Mouse (Mus musculus) hindbrain, embryonic 10.5 days (tissue): ENCODE results near the gene Tmem160. TPM values are rescaled to one million over a fixed set of nuclear protein-coding genes. Genes with fewer than 3 reads are reported as not detected.
A peak's percentile ranks its signal among the peaks of the same experiment; 100 is the strongest.

ENCODE experiments used
- DNase-seq: peaks from one replicate; pipeline ENCODE4 v3.0.0-alpha.2; 2017; ENCODE audit warnings: low spot score
- H3K27ac ChIP-seq: fragments of 300-500 bp; sonication (generic); 2 replicates; pipeline ENCODE4 v1.5.1; 2016; ENCODE audit warnings: mild to moderate bottlenecking, moderate library complexity
- H3K27me3 ChIP-seq: fragments of 300-500 bp; sonication (generic); 2 replicates; pipeline ENCODE4 v1.6.1; 2016; ENCODE audit warnings: mild to moderate bottlenecking; ENCODE audit not compliant: poor library complexity, insufficient read depth, severe bottlenecking
- H3K36me3 ChIP-seq: fragments of 300-500 bp; sonication (generic); 2 replicates; pipeline ENCODE4 v1.6.1; 2016; ENCODE audit warnings: mild to moderate bottlenecking, moderate library complexity
- H3K4me1 ChIP-seq: fragments of 300-500 bp; sonication (generic); replicated peaks from 2 replicates; pipeline ENCODE4 v1.6.1; 2016; ENCODE audit warnings: mild to moderate bottlenecking
- H3K4me3 ChIP-seq: fragments of 300-500 bp; sonication (generic); 2 replicates; pipeline ENCODE4 v1.5.1; 2016; ENCODE audit warnings: mild to moderate bottlenecking, moderate library complexity
- H3K9me3 ChIP-seq: fragments of 300-500 bp; sonication (generic); 2 replicates; pipeline ENCODE4 v1.6.1; 2016; ENCODE audit warnings: mild to moderate bottlenecking, moderate library complexity
- WGBS: fragments of 180-500 bp; shearing (Covaris S2); methylation state at CpG from one replicate; pipeline ENCODE4 v1.1.7; 2016; 5-methylcytosine and 5-hydroxymethylcytosine counted together
- polyA plus RNA-seq: library from polyadenylated mRNA; unstranded; fragments of >200 nt; fragmentation: Nextera tagmentation; extraction: Ambion mirVana; gene quantifications from 2 replicates; pipeline ENCODE4 v1.2.1, GENCODE M21; 2016

The Tmem160 gene
- 67.4 and 70.9 TPM in 2 replicates for polyA plus RNA-seq

- Histone ChIP-seq H3K4me3 (peak within 1 kb of the TSS; percentile 80), H3K27me3 (no peaks in the 10 kb centered on the region), H3K27ac (peak within 1 kb of the TSS; percentile 84), H3K4me1 (peaks cover 8% of the 10 kb centered on the region), H3K9me3 (no peaks in the 10 kb centered on the region), H3K36me3 (peaks cover 25% of the 10 kb centered on the region)
- peak; percentile 87 for DNase-seq
- 1% methylated on average over 30 of the region's 30 CpGs for WGBS
These were observed at the start of gene Tmem160 for GRCm38 (mm10) chr7:16452587-16453073. Gene Tmem160, plus strand, starts transcription at chr7:16452779.

GRCm38 (mm10) chr7:16402968-16403948 is 49.3 kb upstream of the Tmem160 start:
- WGBS = 48% methylated on average over 21 of the region's 21 CpGs

GRCm38 (mm10) chr7:16404315-16405072 is 48.1 kb upstream of the Tmem160 start:
- Histone ChIP-seq H3K9me3 (no peaks in the 10 kb centered on the region), H3K4me1 (peaks cover 36% of the 10 kb centered on the region), H3K27ac (peak overlapping the region; percentile 98), H3K4me3 (peak overlapping the region; percentile 90), H3K36me3 (peaks cover 46% of the 10 kb centered on the region), H3K27me3 (no peaks in the 10 kb centered on the region)
- 87% methylated on average over 3 of the region's 3 CpGs for WGBS
- no peak for DNase-seq

More at GRCm38 (mm10) chr7:16402968-16403948, 49.3 kb upstream of the Tmem160 start:
- Histone ChIP-seq H3K4me1 (peaks cover 44% of the 10 kb centered on the region), H3K4me3 (peak overlapping the region; percentile 90), H3K27ac (peak overlapping the region; percentile 98), H3K27me3 (no peaks in the 10 kb centered on the region), H3K9me3 (no peaks in the 10 kb centered on the region), H3K36me3 (peaks cover 35% of the 10 kb centered on the region)
- peak; percentile 47 for DNase-seq

GRCm38 (mm10) chr7:16405073-16405455 is 47.5 kb upstream of the Tmem160 start:
- H3K4me3 ChIP-seq = peak overlapping the region; percentile 90
- 91% methylated on average over 2 of the region's 2 CpGs for WGBS
- peaks cover 36% of the 10 kb centered on the region for H3K4me1 ChIP-seq
- H3K27ac ChIP-seq = peak overlapping the region; percentile 98
- no peaks in the 10 kb centered on the region for H3K27me3 ChIP-seq
- no peak for DNase-seq
- H3K36me3 ChIP-seq = peaks cover 48% of the 10 kb centered on the region
- H3K9me3 ChIP-seq = no peaks in the 10 kb centered on the region

GRCm38 (mm10) chr7:16405516-16406351 is 46.8 kb upstream of the Tmem160 start:
- WGBS = 81% methylated on average over 11 of the region's 11 CpGs
- H3K9me3 ChIP-seq = no peaks in the 10 kb centered on the region
- DNase-seq = no peak
- H3K4me3 ChIP-seq = peak overlapping the region; percentile 31
- peaks cover 36% of the 10 kb centered on the region for H3K4me1 ChIP-seq
- peaks cover 54% of the 10 kb centered on the region for H3K36me3 ChIP-seq
- no peaks in the 10 kb centered on the region for H3K27me3 ChIP-seq
- H3K27ac ChIP-seq = peak overlapping the region; percentile 98

- Histone ChIP-seq H3K27me3 (no peaks in the 10 kb centered on the region), H3K9me3 (no peaks in the 10 kb centered on the region), H3K4me3 (no peak overlapping the region), H3K4me1 (peaks cover 46% of the 10 kb centered on the region), H3K27ac (0 out of 2 replicates have a peak overlapping the region, but pooled peaks have one; percentile 2), H3K36me3 (peaks cover 67% of the 10 kb centered on the region)
- no peak for DNase-seq
- WGBS = 91% methylated on average over 3 of the region's 3 CpGs
These were observed 45.6 kb upstream of the Tmem160 start for GRCm38 (mm10) chr7:16406978-16407377.

GRCm38 (mm10) chr7:16411100-16411499 is 41.5 kb upstream of the Tmem160 start:
- no peaks in the 10 kb centered on the region for H3K9me3 ChIP-seq
- no peak overlapping the region for H3K4me3 ChIP-seq
- no peak overlapping the region for H3K27ac ChIP-seq
- peaks cover 83% of the 10 kb centered on the region for H3K36me3 ChIP-seq
- H3K4me1 ChIP-seq = peaks cover 35% of the 10 kb centered on the region
- DNase-seq = no peak
- H3K27me3 ChIP-seq = no peaks in the 10 kb centered on the region
- WGBS = 90% methylated on average over 5 of the region's 5 CpGs

GRCm38 (mm10) chr7:16412220-16412896 is 40.2 kb upstream of the Tmem160 start:
- Histone ChIP-seq H3K27ac (no peak overlapping the region), H3K9me3 (no peaks in the 10 kb centered on the region), H3K4me3 (no peak overlapping the region), H3K36me3 (peaks cover 88% of the 10 kb centered on the region), H3K4me1 (peaks cover 32% of the 10 kb centered on the region), H3K27me3 (no peaks in the 10 kb centered on the region)
- no peak for DNase-seq
- WGBS = 88% methylated on average over 8 of the region's 8 CpGs

- Histone ChIP-seq H3K4me1 (peaks cover 32% of the 10 kb centered on the region), H3K4me3 (no peak overlapping the region), H3K27ac (peak overlapping the region; percentile 50; the same call in 1 of the 2 replicates), H3K27me3 (no peaks in the 10 kb centered on the region), H3K9me3 (no peaks in the 10 kb centered on the region), H3K36me3 (peaks cover 88% of the 10 kb centered on the region)
- no peak for DNase-seq
- 82% methylated on average over 2 of the region's 2 CpGs for WGBS
These were observed 39.6 kb upstream of the Tmem160 start for GRCm38 (mm10) chr7:16412930-16413329.

- Histone ChIP-seq H3K9me3 (no peaks in the 10 kb centered on the region), H3K4me3 (no peak overlapping the region), H3K36me3 (peaks cover 93% of the 10 kb centered on the region), H3K27ac (peak overlapping the region; percentile 16; the same call in 1 of the 2 replicates), H3K4me1 (peaks cover 32% of the 10 kb centered on the region), H3K27me3 (no peaks in the 10 kb centered on the region)
- WGBS = 90% methylated on average over 3 of the region's 3 CpGs
- no peak for DNase-seq
These were observed 37.2 kb upstream of the Tmem160 start for GRCm38 (mm10) chr7:16415426-16415825.

GRCm38 (mm10) chr7:16417141-16417771 is 35.3 kb upstream of the Tmem160 start:
- Histone ChIP-seq H3K27me3 (no peaks in the 10 kb centered on the region), H3K36me3 (peaks cover 93% of the 10 kb centered on the region), H3K27ac (no peak overlapping the region), H3K9me3 (no peaks in the 10 kb centered on the region), H3K4me3 (no peak overlapping the region), H3K4me1 (peaks cover 19% of the 10 kb centered on the region)
- no peak for DNase-seq
- 96% methylated on average over 10 of the region's 10 CpGs for WGBS
